Mouse (Mus musculus): Measurements from ENCODE around the gene Mgam. TPM values are rescaled to one million over a fixed set of nuclear protein-coding genes. Genes with fewer than 3 reads are reported as not detected.
A peak's percentile ranks its signal among the peaks of the same experiment; 100 is the strongest.
"Not testable (repeated sequence)": the region's sequence is repeated elsewhere in the genome, so short reads cannot be mapped to it uniquely, and the experiment has no call there.

The Mgam gene
- total and polyA plus RNA-seq, 2 experiments, result 32.7 to 122 TPM

DNA sequence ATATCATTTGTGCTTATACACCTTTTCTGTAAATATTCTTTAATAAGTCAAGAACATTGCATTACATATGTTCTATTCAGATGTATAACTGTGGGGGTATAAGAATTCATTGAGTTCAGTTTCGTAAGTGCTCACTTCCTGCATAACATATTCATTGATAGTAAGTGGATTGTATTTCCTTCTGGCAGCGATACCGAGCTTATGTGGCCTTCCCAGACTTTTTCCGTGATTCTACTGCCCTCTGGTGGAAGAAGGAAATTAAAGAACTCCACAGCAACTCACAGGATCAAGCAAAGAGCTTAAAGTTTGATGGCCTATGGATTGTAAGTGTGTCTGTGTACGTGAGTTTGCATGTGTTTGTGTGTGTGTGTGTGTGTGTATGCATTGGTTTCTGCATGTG lies 60.5 kb downstream of the Mgam start:
- H3K27me3 ChIP-seq (ENCODE audit: control insufficient read depth, insufficient read depth, low read length), result no peaks in the 10 kb centered on the region
- H3K27ac ChIP-seq (replicated peaks; ENCODE audit: insufficient read depth, low read depth, low read length), result no peak overlapping the region
- H3K4me1 ChIP-seq (ENCODE audit: control insufficient read depth, insufficient read depth, low read length), result no peaks in the 10 kb centered on the region
- H3K79me2 ChIP-seq (ENCODE audit: control insufficient read depth, insufficient read depth, low read length), result no peaks in the 10 kb centered on the region
- DNase-seq (ENCODE audit: extremely low read depth, low read depth, low spot score), result peak; percentile 53
- H3K9ac ChIP-seq (ENCODE audit: low read depth, low read length), result no peak overlapping the region
- H3K4me3 ChIP-seq (ENCODE audit: insufficient read depth, low read depth, low read length), result no peak overlapping the region
- TF ChIP-seq POLR2A (IDR thresholded peaks at IDR 0.05; ENCODE audit: extremely low read depth, insufficient read depth, low read length) (no peak), CTCF (IDR thresholded peaks at IDR 0.05; ENCODE audit: low read depth, low read length) (peak; percentile 52)
- peaks cover 52% of the 10 kb centered on the region for H3K36me3 ChIP-seq (ENCODE audit: control insufficient read depth, insufficient read depth, low read length)
- WGBS, result 25% methylated on average over 5 of the region's 5 CpGs

DNA sequence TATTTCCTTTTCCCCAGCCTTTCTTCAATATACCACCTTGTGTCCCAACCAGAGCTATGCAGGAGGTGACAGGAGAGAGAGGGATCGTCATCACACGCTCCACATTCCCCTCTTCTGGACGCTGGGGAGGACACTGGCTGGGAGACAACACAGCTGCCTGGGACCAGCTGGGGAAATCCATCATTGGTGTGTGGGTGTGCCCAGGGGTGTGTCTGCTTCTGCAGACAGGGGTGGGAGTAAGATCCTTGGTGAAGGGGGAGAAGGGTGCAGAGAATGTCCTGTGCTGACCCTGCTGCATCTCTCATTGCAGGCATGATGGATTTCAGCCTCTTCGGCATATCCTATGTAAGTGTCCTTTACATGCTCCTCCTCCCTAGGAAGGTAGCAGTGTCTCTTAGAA lies 63.4 kb downstream of the Mgam start:
- not testable (repeated sequence) for H3K4me3 ChIP-seq (ENCODE audit: insufficient read depth, low read depth, low read length); H3K4me1 ChIP-seq (ENCODE audit: control insufficient read depth, insufficient read depth, low read length); H3K27me3 ChIP-seq (ENCODE audit: control insufficient read depth, insufficient read depth, low read length); H3K9ac ChIP-seq (ENCODE audit: low read depth, low read length); H3K27ac ChIP-seq (replicated peaks; ENCODE audit: insufficient read depth, low read depth, low read length); DNase-seq (ENCODE audit: extremely low read depth, low read depth, low spot score); H3K79me2 ChIP-seq (ENCODE audit: control insufficient read depth, insufficient read depth, low read length)
- 67% methylated on average over 4 of the region's 4 CpGs for WGBS
- peaks cover 53% of the 10 kb centered on the region for H3K36me3 ChIP-seq (ENCODE audit: control insufficient read depth, insufficient read depth, low read length)

DNA sequence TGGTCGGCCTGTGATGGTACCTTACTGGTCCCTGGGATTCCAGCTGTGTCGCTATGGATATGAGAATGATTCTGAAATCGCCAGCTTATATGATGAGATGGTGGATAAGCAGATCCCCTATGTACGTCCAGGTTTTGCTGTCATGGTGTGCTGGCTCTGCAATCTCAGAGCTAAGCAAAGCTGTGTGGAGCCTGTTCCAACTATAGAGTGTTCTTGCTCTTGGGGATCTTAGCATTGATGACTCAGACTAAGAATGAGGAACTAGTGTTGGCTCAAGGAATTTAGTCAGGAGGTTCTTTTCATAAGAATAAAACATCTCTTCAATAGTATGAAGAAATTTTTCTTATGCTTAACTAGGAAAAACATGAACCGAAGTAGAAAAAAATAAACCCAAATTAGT lies 84.9 kb downstream of the Mgam start:
- H3K36me3 ChIP-seq (ENCODE audit: control insufficient read depth, insufficient read depth, low read length), result peaks cover 38% of the 10 kb centered on the region
- H3K79me2 ChIP-seq (ENCODE audit: control insufficient read depth, insufficient read depth, low read length); H3K4me3 ChIP-seq (ENCODE audit: insufficient read depth, low read depth, low read length); H3K9ac ChIP-seq (ENCODE audit: low read depth, low read length); H3K4me1 ChIP-seq (ENCODE audit: control insufficient read depth, insufficient read depth, low read length); DNase-seq (ENCODE audit: extremely low read depth, low read depth, low spot score); H3K27ac ChIP-seq (replicated peaks; ENCODE audit: insufficient read depth, low read depth, low read length); H3K27me3 ChIP-seq (ENCODE audit: control insufficient read depth, insufficient read depth, low read length): not testable (repeated sequence)
- 90% methylated on average over 5 of the region's 5 CpGs for WGBS

DNA sequence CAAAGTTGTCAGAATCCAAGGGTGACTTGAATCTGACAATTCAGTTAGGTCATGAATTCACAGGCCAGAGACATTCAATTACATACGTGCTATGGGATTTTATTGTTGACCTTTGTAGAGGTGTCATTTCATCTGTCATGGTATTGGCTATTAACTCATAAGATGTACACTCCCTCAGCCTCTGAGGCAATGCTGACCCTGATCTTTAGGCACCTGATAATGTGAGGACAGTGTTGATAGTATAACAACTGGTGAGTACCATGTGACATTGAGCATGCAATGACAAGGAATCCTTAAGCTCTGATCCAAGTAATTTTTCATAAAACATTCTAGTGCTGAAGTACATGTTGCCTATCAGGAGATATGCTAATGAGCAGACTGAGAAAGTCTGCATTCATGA lies 87.1 kb downstream of the Mgam start:
- Histone ChIP-seq H3K27ac (replicated peaks; ENCODE audit: insufficient read depth, low read depth, low read length) (no peak overlapping the region), H3K27me3 (ENCODE audit: control insufficient read depth, insufficient read depth, low read length) (no peaks in the 10 kb centered on the region), H3K4me1 (ENCODE audit: control insufficient read depth, insufficient read depth, low read length) (no peaks in the 10 kb centered on the region), H3K36me3 (ENCODE audit: control insufficient read depth, insufficient read depth, low read length) (peaks cover 29% of the 10 kb centered on the region), H3K4me3 (ENCODE audit: insufficient read depth, low read depth, low read length) (no peak overlapping the region), H3K79me2 (ENCODE audit: control insufficient read depth, insufficient read depth, low read length) (no peaks in the 10 kb centered on the region), H3K9ac (ENCODE audit: low read depth, low read length) (no peak overlapping the region)
- DNase-seq (ENCODE audit: extremely low read depth, low read depth, low spot score), result no peak
- TF ChIP-seq POLR2A (IDR thresholded peaks at IDR 0.05; ENCODE audit: extremely low read depth, insufficient read depth, low read length) (no peak), CTCF (IDR thresholded peaks at IDR 0.05; ENCODE audit: low read depth, low read length) (no peak)
- WGBS, result 85% methylated on average over 1 of the region's 1 CpGs

DNA sequence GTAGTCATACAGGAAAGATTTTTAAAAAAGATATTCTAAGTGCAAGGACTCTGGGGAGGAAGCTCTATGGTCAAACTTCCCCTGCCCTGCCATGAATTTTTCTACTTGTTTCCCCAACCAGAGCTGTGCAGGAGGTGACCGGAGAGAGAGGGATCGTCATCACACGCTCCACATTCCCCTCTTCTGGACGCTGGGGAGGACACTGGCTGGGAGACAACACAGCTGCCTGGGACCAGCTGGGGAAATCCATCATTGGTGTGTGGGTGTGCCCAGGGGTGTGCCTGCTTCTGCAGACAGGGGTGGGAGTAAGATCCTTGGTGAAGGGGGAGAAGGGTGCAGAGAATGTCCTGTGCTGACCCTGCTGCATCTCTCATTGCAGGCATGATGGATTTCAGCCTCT lies 99.9 kb downstream of the Mgam start:
- H3K36me3 ChIP-seq (ENCODE audit: control insufficient read depth, insufficient read depth, low read length), result peaks cover 43% of the 10 kb centered on the region
- not testable (repeated sequence) for H3K9ac ChIP-seq (ENCODE audit: low read depth, low read length); H3K27ac ChIP-seq (replicated peaks; ENCODE audit: insufficient read depth, low read depth, low read length); H3K27me3 ChIP-seq (ENCODE audit: control insufficient read depth, insufficient read depth, low read length); H3K4me1 ChIP-seq (ENCODE audit: control insufficient read depth, insufficient read depth, low read length); H3K4me3 ChIP-seq (ENCODE audit: insufficient read depth, low read depth, low read length); DNase-seq (ENCODE audit: extremely low read depth, low read depth, low spot score); H3K79me2 ChIP-seq (ENCODE audit: control insufficient read depth, insufficient read depth, low read length)
- WGBS, result 89% methylated on average over 4 of the region's 4 CpGs

DNA sequence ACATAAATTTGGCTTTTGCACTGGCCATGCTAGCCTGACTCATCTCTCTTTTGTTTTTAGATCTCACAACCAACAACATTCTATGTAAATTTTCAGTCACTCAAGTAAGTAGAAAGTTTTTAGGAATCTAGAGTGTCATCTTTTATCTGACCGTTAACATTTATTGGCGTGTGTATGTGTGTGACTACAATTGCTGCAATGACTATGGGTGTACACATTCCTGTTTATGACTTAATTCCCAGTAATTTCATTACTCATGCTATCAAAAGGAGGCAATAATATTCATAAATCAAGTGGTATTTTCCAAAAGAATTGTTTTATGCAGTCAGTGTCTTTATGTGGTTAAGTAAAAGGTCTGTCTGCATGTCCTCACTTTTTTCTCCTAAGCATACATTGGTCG lies 110.9 kb downstream of the Mgam start:
- peaks cover 38% of the 10 kb centered on the region for H3K36me3 ChIP-seq (ENCODE audit: control insufficient read depth, insufficient read depth, low read length)
- no peak overlapping the region for H3K4me3 ChIP-seq (ENCODE audit: insufficient read depth, low read depth, low read length)
- no peaks in the 10 kb centered on the region for H3K4me1 ChIP-seq (ENCODE audit: control insufficient read depth, insufficient read depth, low read length)
- TF ChIP-seq CTCF (IDR thresholded peaks at IDR 0.05; ENCODE audit: low read depth, low read length) (no peak), POLR2A (IDR thresholded peaks at IDR 0.05; ENCODE audit: extremely low read depth, insufficient read depth, low read length) (no peak)
- no peaks in the 10 kb centered on the region for H3K79me2 ChIP-seq (ENCODE audit: control insufficient read depth, insufficient read depth, low read length)
- no peak overlapping the region for H3K9ac ChIP-seq (ENCODE audit: low read depth, low read length)
- H3K27me3 ChIP-seq (ENCODE audit: control insufficient read depth, insufficient read depth, low read length), result no peaks in the 10 kb centered on the region
- no peak for DNase-seq (ENCODE audit: extremely low read depth, low read depth, low spot score)
- 89% methylated on average over 3 of the region's 3 CpGs for WGBS
- no peak overlapping the region for H3K27ac ChIP-seq (replicated peaks; ENCODE audit: insufficient read depth, low read depth, low read length)

DNA sequence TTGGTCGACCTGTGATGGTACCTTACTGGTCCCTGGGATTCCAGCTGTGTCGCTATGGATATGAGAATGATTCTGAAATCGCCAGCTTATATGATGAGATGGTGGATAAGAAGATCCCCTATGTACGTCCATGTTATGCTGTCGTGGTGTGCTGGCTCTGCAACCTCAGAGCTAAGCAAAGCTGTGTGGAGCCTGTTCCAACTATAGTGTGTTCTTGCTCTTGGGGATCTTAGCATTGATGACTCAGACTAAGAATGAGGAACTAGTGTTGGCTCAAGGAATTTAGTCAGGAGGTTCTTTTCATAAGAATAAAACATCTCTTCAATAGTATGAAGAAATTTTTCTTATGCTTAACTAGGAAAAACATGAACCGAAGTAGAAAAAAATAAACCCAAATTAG lies 120.4 kb downstream of the Mgam start:
- not testable (repeated sequence) for DNase-seq (ENCODE audit: extremely low read depth, low read depth, low spot score); H3K27me3 ChIP-seq (ENCODE audit: control insufficient read depth, insufficient read depth, low read length); H3K27ac ChIP-seq (replicated peaks; ENCODE audit: insufficient read depth, low read depth, low read length); H3K9ac ChIP-seq (ENCODE audit: low read depth, low read length); H3K4me3 ChIP-seq (ENCODE audit: insufficient read depth, low read depth, low read length); H3K4me1 ChIP-seq (ENCODE audit: control insufficient read depth, insufficient read depth, low read length); H3K79me2 ChIP-seq (ENCODE audit: control insufficient read depth, insufficient read depth, low read length)
- WGBS, result 82% methylated on average over 6 of the region's 6 CpGs
- peaks cover 49% of the 10 kb centered on the region for H3K36me3 ChIP-seq (ENCODE audit: control insufficient read depth, insufficient read depth, low read length)
